Mouse (Mus musculus) skeletal muscle tissue, adult 2 months (tissue): Measurements from ENCODE around the gene Eefsec.

Experiments
- DNase-seq: peaks from one replicate; pipeline ENCODE4 v3.0.0-alpha.2; 2012; ENCODE audit warnings: low read depth, low spot score

Gene Eefsec

GRCm38 (mm10) chr6:88416130-88416758 is 30.1 kb downstream of the Eefsec start:
- no peak for DNase-seq

DNA sequence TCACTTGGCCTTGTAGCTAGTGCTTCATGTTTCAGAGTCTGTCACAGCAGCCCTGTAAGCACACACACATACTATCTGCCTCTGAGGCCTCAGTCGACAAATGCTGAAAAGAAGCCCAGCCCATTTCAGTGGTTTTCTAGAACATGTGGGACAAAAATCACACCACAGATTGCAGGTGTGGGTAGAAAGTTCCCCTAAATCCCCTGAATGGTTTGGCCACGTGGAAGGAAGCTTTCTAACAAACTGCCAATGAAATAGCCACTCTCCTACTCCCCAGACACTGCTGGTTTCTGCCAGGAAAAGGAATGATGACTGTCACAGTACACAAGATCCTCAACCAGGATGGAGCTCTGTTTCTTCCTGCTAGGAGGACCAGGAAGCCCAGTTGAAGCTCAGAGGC is 33.7 kb downstream of the Eefsec start:
- no peak for DNase-seq

- DNase-seq, result no peak
These were observed 36.8 kb downstream of the Eefsec start for GRCm38 (mm10) chr6:88409492-88409891.

DNA sequence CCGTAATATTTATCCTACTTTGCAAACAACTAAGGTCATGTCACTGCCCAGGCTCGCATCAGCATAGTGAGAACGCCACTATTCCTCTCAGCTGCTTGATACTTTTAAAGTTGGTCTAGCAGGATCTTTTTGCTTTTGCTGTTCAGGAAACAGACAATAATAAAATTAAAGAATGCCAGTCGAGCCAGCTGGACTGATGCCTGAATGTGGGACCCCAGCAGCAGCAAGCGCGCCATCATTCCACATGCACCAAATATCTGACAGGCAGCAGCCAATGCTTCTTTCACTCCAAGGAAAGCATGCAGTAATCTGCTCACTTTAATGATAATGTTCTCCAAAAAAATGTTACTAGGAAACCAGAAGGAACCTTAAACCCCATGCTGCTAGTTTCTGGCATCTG is 45.9 kb downstream of the Eefsec start:
- no peak for DNase-seq

DNA sequence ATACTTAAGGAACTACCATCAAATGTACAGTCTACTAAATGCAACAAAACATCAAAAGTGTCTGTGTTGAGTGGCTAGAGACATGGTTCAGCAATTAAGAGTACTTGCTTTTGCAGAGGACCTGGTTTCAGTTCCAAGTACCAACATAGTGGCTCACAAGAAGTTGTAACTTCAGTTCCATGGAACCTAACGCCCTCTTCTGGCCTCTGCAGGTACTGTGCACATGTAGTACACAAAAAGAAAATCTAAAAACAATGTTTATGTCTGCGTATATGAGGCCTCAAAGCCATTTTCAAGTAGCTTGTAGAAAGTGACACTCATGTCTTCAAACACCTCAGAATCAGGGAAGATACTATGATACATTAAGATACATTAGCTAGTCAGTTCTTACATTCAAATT is 48.4 kb downstream of the Eefsec start:
- no peak for DNase-seq

DNA sequence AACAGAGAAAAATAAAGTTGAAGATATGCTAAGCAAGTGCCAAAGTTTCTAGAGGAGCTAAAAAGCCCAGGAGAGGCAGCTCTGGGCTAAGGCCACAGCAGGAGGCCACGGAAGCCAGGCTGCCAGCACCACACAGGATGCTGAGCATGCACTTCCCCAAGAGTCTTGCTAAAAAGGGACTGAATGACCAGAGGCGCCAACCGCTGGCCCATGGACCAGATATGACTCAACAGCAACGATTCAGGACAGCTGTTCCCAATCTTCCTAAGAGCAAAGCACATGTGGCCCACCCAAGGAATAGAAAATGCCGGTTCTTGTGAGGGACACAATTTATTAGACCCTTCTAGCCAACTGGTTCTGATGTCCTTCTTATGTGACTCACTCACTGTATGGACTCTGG is 57.4 kb downstream of the Eefsec start:
- DNase-seq, result peak; percentile 57

DNA sequence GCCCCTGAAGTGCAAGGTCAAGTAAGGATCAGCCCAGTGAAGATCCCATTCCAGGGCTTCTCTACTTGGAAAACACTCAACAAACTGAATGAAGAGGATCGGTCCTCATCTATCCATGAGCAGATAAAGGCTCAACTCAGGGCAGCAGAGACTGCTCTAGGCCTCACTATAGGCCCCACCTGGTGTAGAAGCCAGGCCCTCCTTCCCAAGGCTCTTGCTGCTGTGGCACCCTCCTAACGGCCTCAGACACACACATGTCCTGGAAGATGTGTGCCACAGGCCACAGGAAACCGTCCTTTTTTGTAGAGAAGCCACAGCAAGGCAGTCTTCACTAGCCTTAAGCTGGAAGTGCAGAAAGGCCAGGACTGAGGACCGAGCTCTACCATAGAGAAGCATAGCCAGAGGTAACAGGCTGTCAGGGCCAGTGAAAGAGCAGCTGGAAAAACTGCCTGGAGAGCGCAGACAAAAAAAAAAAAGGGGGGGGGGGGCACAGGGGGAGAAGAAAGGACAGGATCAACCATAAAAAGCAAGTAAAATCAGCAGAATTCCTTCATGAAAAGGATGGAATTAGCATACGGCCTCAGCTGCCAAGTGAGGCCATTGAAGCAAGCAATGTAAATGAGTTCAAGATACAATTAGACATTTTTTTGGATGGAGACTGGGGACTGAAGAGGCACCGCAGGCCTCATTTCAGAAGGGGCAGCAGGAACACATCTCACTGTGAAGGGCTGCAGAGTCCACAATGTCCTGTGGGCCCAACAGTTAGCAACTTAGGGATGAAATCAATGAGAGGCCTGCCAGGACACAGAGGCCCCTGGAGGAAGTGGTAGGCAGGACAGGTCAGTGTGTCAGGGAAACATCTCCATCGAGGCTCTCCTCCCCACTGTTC is 58.3 kb downstream of the Eefsec start:
- no peak for DNase-seq

DNA sequence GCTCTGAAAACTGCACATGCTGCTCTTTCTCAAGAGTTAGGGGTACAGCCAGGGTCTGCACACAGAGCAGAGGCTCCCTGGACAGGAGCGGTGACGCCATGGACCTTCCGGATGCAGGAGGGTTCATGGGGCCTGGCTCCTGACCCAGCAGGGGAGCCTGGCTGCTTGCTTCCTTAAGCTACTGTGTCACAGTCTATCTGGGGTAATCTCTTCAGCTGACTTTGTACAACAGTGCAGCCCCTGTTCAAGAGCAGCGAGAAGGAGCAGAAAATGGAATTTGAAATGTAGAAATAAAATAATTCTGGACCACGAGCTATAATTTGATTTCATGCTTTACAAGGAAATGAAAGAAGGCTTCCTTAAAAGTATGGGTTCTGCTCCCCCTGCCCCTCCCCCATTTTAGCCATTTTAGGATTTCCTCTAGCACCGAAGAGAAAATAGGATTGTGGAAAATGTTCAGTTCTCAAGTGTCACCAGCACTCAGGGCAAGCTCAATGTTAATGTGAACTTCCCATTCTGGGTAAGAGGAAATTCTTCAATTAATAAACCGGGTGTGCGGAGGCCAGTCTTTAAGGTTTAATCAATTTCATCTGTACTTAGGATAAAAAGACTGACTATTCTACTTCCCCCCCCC is 61.8 kb downstream of the Eefsec start:
- no peak for DNase-seq

GRCm38 (mm10) chr6:88383734-88384133 is 62.6 kb downstream of the Eefsec start:
- DNase-seq, result no peak

- no peak for DNase-seq
These were observed 66.6 kb downstream of the Eefsec start for GRCm38 (mm10) chr6:88379756-88380155.

- DNase-seq, result peak; percentile 18
These were observed 67.5 kb downstream of the Eefsec start for GRCm38 (mm10) chr6:88378829-88379228.

DNA sequence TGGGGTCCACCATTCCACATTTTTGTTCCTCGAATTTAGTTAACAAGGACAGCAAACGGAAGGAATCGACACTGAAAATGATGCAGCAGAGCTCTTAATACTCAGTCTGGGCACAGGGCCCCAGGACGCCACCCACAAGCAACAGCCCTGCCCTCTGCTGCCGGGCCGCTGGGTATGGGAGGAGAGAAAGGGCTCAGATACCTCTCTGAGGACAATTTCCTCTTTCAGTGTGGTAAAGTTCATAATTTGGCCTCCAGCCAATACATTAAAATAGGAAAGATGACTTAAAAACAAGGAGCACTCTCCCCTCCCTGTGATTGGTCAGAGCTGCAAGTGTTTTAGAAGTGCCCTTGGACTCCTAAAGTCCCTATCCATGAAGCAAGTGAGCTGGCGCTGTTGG is 72.1 kb downstream of the Eefsec start:
- DNase-seq, result no peak

GRCm38 (mm10) chr6:88369851-88370635 is 76.3 kb downstream of the Eefsec start:
- peak; percentile 42 for DNase-seq

DNA sequence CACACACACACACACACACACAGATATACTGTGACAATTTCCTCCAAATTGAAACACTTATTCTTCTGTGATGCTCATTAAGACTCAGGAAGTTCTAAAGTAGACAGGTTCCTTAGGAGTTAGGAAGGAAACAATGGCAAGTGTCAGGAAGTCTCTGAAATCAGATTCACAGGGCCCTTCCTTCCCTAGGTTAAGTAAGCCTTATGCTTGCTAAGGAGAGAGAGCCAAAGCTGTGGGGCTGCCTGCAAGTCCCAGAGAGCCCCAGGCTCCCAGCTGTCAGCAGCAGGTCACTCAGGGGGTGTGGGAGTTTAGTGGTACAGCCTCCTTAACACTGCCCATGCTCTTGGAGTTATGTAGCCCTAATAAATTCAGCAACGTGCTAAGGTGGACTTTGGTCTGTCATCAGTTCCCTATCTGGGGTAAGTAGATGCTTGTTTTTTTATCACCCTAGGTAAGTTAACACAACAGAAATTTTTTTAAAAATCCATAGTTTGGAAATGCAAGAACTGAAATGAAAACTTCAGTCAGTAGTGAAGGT is 82.8 kb downstream of the Eefsec start:
- DNase-seq, result no peak

- no peak for DNase-seq
These were observed 85.2 kb downstream of the Eefsec start for GRCm38 (mm10) chr6:88361096-88361495.

GRCm38 (mm10) chr6:88358210-88358609 is 88.1 kb downstream of the Eefsec start:
- DNase-seq, result no peak

DNA sequence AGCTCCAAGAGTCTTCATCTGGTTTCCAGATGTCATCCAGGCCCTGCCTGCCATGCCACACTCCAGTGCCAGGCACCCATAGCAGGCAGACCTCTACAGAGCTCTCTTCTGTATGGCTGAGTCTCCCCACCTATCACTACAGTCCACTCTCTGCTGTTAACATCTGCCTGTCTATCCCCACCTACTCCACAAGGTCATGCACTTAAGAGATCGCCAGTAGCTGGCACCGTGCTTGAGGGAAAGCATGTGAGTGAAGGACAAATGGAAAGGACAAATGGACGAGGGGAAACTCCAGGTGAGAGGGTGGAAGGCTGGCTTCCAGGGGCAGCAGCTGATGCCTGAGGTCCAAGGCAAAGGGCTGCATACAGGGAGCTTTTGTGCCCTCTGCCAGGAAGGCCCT is 90.5 kb downstream of the Eefsec start:
- DNase-seq, result no peak

- DNase-seq, result no peak
These were observed 93.8 kb downstream of the Eefsec start for GRCm38 (mm10) chr6:88352541-88352940.

DNA sequence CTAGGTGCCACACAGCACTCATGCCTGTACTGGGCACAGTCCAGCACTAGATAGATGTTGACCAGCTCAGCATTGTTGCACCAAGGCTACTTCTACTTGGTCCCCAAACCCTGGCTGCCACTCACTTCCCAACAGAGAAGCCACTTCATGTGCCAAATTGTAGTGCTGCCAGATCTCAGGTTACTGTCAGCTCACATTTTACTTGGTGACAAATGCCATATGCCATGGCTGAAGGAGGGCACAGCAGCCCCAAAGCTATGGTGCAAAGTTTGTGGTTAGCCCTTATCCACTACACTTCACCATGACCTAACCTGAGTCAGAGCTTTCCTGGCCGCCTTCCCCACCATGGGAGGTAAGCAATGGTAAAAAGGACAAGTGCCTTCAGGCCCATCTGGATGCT is 99.6 kb downstream of the Eefsec start:
- DNase-seq, result peak; percentile 42

DNA sequence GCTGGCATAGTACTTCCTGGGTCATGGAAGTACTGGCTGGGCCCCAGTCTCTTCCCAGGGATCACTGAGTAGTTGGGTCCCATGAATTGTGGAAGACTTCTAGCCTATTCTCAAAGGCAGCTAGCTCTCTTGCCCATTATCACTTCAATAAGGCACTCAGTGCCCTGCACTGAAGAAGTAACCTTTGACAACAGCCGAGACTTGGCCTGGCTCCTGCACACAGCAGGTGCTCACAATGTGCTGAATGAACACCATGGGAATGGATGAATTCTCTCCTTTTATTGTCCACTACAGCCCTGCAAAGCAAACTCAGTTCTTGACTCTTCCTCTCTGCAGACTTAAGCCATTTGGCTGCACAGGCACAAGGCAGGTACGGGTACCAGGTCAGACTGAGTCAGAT is 101.0 kb downstream of the Eefsec start:
- no peak for DNase-seq
